ENCODE assay signal across 8 mouse cellular contexts in the genomic region with DNA sequence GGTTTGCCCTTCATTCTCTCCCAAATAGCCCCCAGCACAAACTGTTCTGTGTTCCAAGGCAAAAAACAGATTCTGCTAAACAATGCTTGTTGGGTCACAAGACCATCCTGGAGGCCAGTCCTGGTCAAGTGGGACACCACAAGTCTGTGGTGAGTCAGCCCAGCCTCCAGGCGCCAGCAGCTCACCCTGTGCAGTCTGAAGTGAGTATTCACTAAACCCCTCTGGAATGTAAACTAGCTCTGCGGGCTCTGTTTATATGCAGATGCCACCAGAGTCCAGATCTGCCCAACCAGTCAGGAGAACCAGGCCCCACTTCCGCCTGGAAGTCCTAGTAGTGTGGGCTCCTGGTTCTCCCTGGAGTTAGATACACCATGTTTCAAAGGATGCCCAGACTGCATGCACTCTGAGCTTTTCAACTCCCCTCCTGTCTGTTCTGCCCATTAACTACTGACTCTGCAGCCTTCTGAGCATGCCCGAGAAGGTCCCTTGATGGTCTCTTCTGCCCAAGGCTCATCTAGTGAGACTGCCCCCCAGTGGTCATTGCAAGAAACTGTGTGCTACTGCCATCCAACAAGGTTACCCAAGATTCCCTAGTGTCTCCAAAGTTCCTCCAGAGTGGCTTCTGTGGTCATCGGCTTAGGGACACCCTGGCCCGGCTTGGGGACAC. TPM values are rescaled to one million over a fixed set of nuclear protein-coding genes. Genes with fewer than 3 reads are reported as not detected.
DNase-seq lines count a peak whose midpoint lies in the region; ATAC-seq lines count a peak whose summit lies in the region.

No protein-coding gene starts in this region.

- no peaks in the 10 kb centered on the region for H3K36me3 ChIP-seq in midbrain, embryonic 12.5 days
- H3K36me3 ChIP-seq in midbrain, embryonic 11.5 days (ENCODE audit: control insufficient read depth, insufficient read depth, low read length) = no peaks in the 10 kb centered on the region
- H3K36me3 ChIP-seq in embryonic facial prominence, embryonic 12.5 days = 0 out of 2 replicates have a peak, but pooled peaks cover 5% of the 10 kb centered on the region
- no peaks in the 10 kb centered on the region; the same call in 1 of the 2 replicates for H3K36me3 ChIP-seq in splenic B cell, adult 2 months (ENCODE audit: control insufficient read depth, insufficient read depth, low read length, poor library complexity, severe bottlenecking)

- H3K27ac ChIP-seq in midbrain, embryonic 12.5 days (replicated peaks) = 0 out of 2 replicates have a peak overlapping the region, but pooled peaks have one; percentile 22
- no peak overlapping the region for H3K27ac ChIP-seq in midbrain, embryonic 11.5 days (ENCODE audit: low read depth, low read length)
- 0 out of 2 replicates have a peak overlapping the region, but pooled peaks have one; percentile 51 for H3K27ac ChIP-seq in embryonic facial prominence, embryonic 12.5 days

- no peak overlapping the region for H3K9ac ChIP-seq in midbrain, embryonic 12.5 days (replicated peaks)
- no peak overlapping the region for H3K9ac ChIP-seq in midbrain, embryonic 11.5 days (ENCODE audit: low read length)
- H3K9ac ChIP-seq in embryonic facial prominence, embryonic 12.5 days = no peak overlapping the region

- H3K27me3 ChIP-seq in midbrain, embryonic 12.5 days = no peaks in the 10 kb centered on the region
- no peaks in the 10 kb centered on the region for H3K27me3 ChIP-seq in midbrain, embryonic 11.5 days (ENCODE audit: control insufficient read depth, insufficient read depth, low read length)
- no peaks in the 10 kb centered on the region for H3K27me3 ChIP-seq in embryonic facial prominence, embryonic 12.5 days
- no peaks in the 10 kb centered on the region for H3K27me3 ChIP-seq in splenic B cell, adult 2 months (ENCODE audit: control insufficient read depth, insufficient read depth, low read length, poor library complexity, severe bottlenecking)

- DNase-seq in midbrain, embryonic 11.5 days (ENCODE audit: low spot score, missing footprints) = no peak
- peak; percentile 77 to 83 for DNase-seq in adrenal gland, postnatal 36 days
- peak; percentile 67 to 70 for DNase-seq in heart, postnatal 36 days
- DNase-seq in left cerebral cortex, adult 11 months (ENCODE audit: low spot score) = peak; percentile 45
- peak; percentile 79 for DNase-seq in splenic B cell, adult 2 months (ENCODE audit: low read depth, low spot score)

- 42% methylated on average over 6 of the region's 6 CpGs for WGBS in midbrain, embryonic 12.5 days
- WGBS in midbrain, embryonic 11.5 days = 39% methylated on average over 6 of the region's 6 CpGs
- 52% methylated on average over 6 of the region's 6 CpGs for WGBS in embryonic facial prominence, embryonic 12.5 days

- no peaks in the 10 kb centered on the region for H3K9me3 ChIP-seq in midbrain, embryonic 12.5 days
- no peaks in the 10 kb centered on the region for H3K9me3 ChIP-seq in midbrain, embryonic 11.5 days (ENCODE audit: control insufficient read depth, low read length)
- H3K9me3 ChIP-seq in embryonic facial prominence, embryonic 12.5 days = no peaks in the 10 kb centered on the region

- no peak overlapping the region for H3K4me3 ChIP-seq in midbrain, embryonic 12.5 days
- H3K4me3 ChIP-seq in midbrain, embryonic 11.5 days (ENCODE audit: low read depth, low read length) = no peak overlapping the region
- no peak overlapping the region for H3K4me3 ChIP-seq in embryonic facial prominence, embryonic 12.5 days

- ATAC-seq in midbrain, embryonic 12.5 days (ENCODE audit: low FRiP score, low read depth) = no peak
- no peak for ATAC-seq in midbrain, embryonic 11.5 days (ENCODE audit: low FRiP score)
- ATAC-seq in embryonic facial prominence, embryonic 12.5 days (ENCODE audit: insufficient number of reproducible peaks, insufficient read depth, low FRiP score, low TSS enrichment) = no peak
- peak; percentile 51 for ATAC-seq in megakaryocyte, adult 5-6 weeks (ENCODE audit: poor library complexity, severe bottlenecking)

- peaks cover 32% of the 10 kb centered on the region for H3K4me1 ChIP-seq in midbrain, embryonic 12.5 days
- peaks cover 10% of the 10 kb centered on the region for H3K4me1 ChIP-seq in midbrain, embryonic 11.5 days (ENCODE audit: control insufficient read depth, insufficient read depth, low read length)
- peaks cover 53% of the 10 kb centered on the region for H3K4me1 ChIP-seq in embryonic facial prominence, embryonic 12.5 days

- H3K4me2 ChIP-seq in midbrain, embryonic 12.5 days (replicated peaks) = no peak overlapping the region
- H3K4me2 ChIP-seq in midbrain, embryonic 11.5 days = no peak overlapping the region
- no peak overlapping the region for H3K4me2 ChIP-seq in embryonic facial prominence, embryonic 12.5 days (replicated peaks)

- intact Hi-C loops in heart, postnatal 36 days (cut with DNase I) = loop anchor here (2.0 to 5.0 kb wide), 2 partner anchors 16 to 145 kb away; no protein-coding TSS in a partner anchor

RNA-seq across cellular contexts. Expression of a gene that starts 39.9 kb away (rescaled TPM):
- 312 and 337 TPM in 2 replicates for polyA plus RNA-seq in midbrain, embryonic 12.5 days (2016; fragmentation: Nextera tagmentation; extraction: Ambion mirVana)
- 244 and 249 TPM in 2 replicates for polyA plus RNA-seq in midbrain, embryonic 11.5 days (2014; fragmentation: Nextera tagmentation; extraction: Ambion mirVana)
- total RNA-seq in adrenal gland, postnatal 36 days (2021) = 100 to 1,000 TPM; 379 to 391 TPM
- polyA plus RNA-seq in embryonic facial prominence, embryonic 12.5 days (2016; fragmentation: Nextera tagmentation; extraction: Ambion mirVana) = 415 TPM in 2 replicates
- 100 to 1,000 TPM; 393 to 443 TPM for total RNA-seq in heart, postnatal 36 days (2021)
- 683 and 689 TPM in 2 replicates for total RNA-seq in megakaryocyte, adult 5-6 weeks (2015)
- total RNA-seq in megakaryocyte, adult 5-6 weeks (2017) = 251 and 275 TPM in 2 replicates
